Mouse (Mus musculus): ENCODE measurements around the gene Nudcd3.

Nudcd3 gene

GRCm38 (mm10) chr11:6200087-6200569 is at the start of gene Nudcd3:
Gene Nudcd3, minus strand, starts transcription at chr11:6200415.
- peak; percentile 84 for DNase-seq (ENCODE audit: low spot score)

- DNase-seq (ENCODE audit: low spot score), result no peak
These were observed 44.5 kb upstream of the Nudcd3 start for GRCm38 (mm10) chr11:6244707-6245106.

GRCm38 (mm10) chr11:6233025-6233424 is 32.8 kb upstream of the Nudcd3 start:
- DNase-seq (ENCODE audit: low spot score), result no peak

DNA sequence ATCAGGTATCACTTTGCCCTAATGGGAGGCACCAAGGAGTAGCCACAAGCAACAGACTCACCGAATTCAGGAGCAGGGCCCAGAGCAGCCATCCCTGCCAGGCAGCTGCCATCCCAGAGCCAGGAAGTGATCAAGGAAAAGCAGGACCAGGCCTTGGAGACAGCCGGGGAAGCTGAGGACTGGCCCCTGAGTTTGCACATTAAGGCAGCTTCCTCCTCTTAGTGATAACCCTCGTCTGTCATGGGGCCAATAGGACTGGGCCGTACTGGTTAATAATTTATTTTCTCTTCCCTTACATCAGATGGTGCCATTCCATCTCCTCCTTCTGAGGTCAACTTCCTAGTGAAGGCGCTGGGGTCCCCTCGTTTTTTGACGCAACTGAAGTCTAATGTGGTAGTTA is 29.8 kb upstream of the Nudcd3 start, which contains the start of gene Npc1l1:
TSS of gene Npc1l1 (minus strand) at position 132 of the 400 bp plus-strand sequence.
- DNase-seq (ENCODE audit: low spot score), result no peak

- no peak for DNase-seq (ENCODE audit: low spot score)
These were observed 24.5 kb upstream of the Nudcd3 start for GRCm38 (mm10) chr11:6224541-6225229.

- no peak for DNase-seq (ENCODE audit: low spot score)
These were observed 22.0 kb upstream of the Nudcd3 start for GRCm38 (mm10) chr11:6222187-6222586.

DNA sequence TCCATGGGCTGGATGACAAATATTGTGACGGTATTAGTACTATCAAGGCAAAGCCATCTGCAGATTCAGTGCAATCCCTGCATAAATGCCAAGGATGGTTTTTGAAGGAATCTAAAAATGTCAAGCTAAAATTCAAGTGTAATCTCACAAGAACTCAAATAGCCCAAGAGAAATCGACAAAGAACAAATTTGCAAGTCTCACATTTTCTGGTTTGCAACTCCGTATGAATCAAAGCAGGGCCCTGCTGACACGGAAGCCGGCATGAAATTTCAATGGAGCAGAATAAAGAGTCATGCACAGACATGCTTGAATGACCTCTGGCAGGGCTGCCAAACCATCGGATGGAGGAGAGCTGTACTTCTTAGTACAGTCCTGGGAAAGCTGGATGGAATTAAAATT is 19.8 kb upstream of the Nudcd3 start:
- DNase-seq (ENCODE audit: low spot score), result no peak

- DNase-seq (ENCODE audit: low spot score), result no peak
These were observed 18.1 kb upstream of the Nudcd3 start for GRCm38 (mm10) chr11:6218189-6218896.

DNA sequence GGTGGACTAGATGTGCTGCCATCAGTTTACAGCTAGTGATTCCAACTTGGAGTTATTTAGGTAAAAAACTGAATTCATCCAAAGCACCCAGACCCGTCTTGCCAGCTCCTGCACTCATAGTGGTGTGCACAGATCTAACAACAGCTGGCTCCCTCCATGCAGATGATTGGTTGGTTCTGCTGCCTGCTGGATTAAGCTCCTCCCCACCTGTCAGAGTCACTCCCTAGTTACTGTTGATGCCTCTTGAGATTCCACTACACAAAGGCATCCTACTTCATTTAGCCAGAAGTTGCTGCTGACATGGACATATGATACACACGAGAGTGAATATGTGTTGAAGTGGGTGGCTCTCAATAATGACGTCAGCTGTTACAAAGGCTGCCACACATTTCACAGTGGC is 16.6 kb upstream of the Nudcd3 start:
- DNase-seq (ENCODE audit: low spot score), result no peak

DNA sequence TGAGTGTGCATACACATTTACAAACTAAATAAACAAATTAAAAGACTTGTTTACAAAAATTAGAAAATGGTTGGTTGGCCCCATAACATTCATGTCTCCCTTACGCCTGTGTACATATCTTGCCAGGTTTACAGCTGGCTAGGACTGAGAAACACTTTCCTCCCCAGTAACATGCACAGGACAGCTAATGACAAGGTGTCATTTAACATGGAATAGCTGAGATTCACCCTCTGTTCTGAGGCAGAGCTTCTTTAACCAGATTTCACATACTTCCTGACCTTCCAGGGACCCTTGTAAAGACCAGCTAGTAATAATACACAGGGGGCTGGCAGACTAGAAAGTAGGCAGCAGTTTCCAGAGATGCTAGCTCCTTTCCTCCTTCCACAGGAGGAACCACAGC is 7.9 kb upstream of the Nudcd3 start:
- DNase-seq (ENCODE audit: low spot score), result no peak

- no peak for DNase-seq (ENCODE audit: low spot score)
These were observed 6.9 kb upstream of the Nudcd3 start for GRCm38 (mm10) chr11:6207090-6207489.

DNA sequence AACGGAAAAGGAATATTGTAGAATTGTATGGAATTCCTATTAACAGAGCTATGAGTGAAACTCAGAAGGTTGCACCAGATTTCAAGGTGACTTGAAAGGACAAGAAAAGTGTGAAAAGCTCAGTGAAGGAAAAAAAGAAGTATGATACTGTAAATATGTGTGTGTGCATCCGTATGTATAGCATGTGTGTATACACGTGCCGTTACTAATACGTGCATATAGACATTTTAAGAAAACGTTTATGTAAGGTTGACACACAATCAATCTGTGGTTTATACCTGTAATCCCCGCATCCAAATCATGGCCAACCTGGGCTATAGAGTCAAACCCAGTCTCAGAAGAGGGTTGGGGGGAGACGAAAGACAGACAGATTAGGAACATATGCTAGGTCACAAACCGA is 355 bp upstream of the Nudcd3 start:
- DNase-seq (ENCODE audit: low spot score), result no peak

- DNase-seq (ENCODE audit: low spot score), result peak; percentile 17
These were observed 667 bp downstream of the Nudcd3 start, which contains the start of gene A730071L15Rik for GRCm38 (mm10) chr11:6199410-6200086. Gene A730071L15Rik, plus strand, starts transcription at chr11:6200029.

GRCm38 (mm10) chr11:6198449-6198848 is 1.8 kb downstream of the Nudcd3 start:
- DNase-seq (ENCODE audit: low spot score), result no peak

DNA sequence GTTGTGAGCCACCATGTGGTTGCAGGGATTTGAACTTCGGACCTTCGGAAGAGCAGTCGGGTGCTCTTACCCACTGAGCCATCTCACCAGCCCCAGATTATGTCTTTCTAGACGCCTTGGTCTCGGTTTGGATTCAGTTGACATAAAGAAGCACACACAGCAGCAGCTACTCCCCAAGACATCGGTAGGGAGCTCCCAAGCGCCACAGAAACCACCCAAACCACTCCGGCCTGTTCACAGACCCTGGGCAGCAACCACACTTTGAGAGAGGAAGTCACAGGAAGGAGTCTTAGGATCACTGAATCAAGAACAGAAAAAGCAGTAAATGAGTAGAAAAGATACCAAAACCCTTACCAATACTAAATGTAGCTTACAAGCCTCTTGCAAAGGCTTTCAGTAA is 3.4 kb downstream of the Nudcd3 start:
- DNase-seq (ENCODE audit: low spot score), result no peak

- DNase-seq (ENCODE audit: low spot score), result peak; percentile 67
These were observed 12.3 kb downstream of the Nudcd3 start for GRCm38 (mm10) chr11:6187878-6188277.

DNA sequence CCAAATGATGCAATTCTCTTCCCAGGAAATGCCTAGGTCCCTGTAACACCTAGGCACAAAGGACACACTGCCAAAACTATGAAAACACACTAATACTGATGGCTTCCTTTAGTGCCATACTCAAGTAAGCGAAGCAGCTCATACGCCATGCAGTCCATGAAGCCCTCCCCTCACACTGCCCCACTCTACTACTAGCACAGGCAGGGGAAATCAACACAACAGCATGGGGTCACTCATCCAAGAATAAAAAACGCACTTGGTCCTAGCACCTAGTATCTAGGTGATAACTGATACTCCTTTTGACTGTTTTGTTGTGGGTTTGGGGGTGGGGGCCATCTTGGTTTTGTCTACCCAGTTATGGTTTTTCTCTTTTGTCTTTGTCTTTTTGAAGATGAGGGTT is 12.8 kb downstream of the Nudcd3 start:
- DNase-seq (ENCODE audit: low spot score), result no peak

- no peak for DNase-seq (ENCODE audit: low spot score)
These were observed 15.8 kb downstream of the Nudcd3 start for GRCm38 (mm10) chr11:6184202-6184935.

DNA sequence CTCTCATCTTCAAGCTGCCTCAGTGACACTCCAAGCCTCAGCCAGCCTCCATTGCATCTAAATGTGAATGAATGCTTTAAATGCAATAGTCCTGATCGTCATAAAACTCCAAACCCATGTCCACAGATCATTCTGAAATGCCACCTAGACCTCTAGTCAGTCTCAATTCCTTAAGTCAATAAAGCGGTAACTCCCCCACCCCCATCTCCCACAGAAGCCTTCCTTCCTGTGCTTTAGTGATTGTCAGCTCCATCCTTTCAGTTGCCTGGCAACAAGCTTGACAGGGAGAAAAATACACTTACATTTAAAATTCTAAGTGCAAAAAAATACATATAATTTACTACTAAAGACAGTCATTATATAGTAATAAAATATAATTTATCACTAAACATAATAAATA is 17.0 kb downstream of the Nudcd3 start:
- no peak for DNase-seq (ENCODE audit: low spot score)

- DNase-seq (ENCODE audit: low spot score), result no peak
These were observed 19.3 kb downstream of the Nudcd3 start for GRCm38 (mm10) chr11:6180811-6181399.

DNA sequence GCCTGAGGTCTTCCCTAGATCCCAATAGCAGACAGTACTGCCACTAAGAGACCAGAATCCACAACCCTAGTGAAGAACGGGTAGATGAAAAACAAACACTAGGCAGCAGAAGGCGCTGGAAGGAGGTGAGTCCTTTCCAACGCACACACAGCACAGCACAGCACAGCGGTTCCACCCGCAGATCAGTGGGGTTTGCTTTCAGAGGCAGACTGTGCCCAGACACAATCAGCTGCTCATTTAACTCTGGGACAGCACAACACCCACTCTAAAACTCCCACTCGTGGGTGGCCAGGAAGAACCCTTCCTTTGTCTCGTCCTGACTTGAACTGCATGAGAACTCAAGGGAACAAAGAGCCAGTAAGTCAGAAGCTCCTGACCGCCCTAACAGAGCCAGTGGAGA is 21.0 kb downstream of the Nudcd3 start:
- no peak for DNase-seq (ENCODE audit: low spot score)

DNA sequence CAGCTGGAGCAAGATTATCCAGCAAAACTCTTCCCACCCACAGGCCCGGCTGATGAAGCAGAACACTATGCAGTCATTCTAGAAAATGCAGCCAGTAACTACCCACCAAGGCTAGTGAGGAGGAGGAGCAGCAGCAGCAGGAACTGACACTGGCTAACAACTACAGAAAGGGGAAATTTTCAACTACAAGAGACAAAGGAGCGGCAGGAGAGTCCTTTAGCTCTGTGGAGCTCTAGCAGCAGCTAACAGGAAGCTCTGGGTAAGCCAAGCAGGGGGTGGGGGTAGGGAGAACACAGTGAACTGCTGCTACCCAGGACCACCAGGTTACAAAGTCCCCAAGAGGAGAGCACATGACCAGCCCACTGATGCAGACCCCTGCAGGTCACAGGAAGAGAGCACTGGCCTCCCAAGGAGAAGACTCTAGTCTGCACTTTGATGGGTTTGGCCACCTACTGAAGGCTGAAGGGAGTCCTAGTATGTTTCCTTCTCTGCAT is 21.5 kb downstream of the Nudcd3 start:
- DNase-seq (ENCODE audit: low spot score), result no peak
